Mouse (Mus musculus): ENCODE data around the gene Dpm2. TPM values are rescaled to one million over a fixed set of nuclear protein-coding genes. Genes with fewer than 3 reads are reported as not detected.

Gene Dpm2
- total RNA-seq, 1 experiment from 2014 or later, result 47.8 TPM

- no peak for DNase-seq
Measured at GRCm38 (mm10) chr2:32546951-32547350, 23.7 kb upstream of the Dpm2 start.

GRCm38 (mm10) chr2:32547380-32547779 lies 23.3 kb upstream of the Dpm2 start:
- DNase-seq, result no peak

DNA sequence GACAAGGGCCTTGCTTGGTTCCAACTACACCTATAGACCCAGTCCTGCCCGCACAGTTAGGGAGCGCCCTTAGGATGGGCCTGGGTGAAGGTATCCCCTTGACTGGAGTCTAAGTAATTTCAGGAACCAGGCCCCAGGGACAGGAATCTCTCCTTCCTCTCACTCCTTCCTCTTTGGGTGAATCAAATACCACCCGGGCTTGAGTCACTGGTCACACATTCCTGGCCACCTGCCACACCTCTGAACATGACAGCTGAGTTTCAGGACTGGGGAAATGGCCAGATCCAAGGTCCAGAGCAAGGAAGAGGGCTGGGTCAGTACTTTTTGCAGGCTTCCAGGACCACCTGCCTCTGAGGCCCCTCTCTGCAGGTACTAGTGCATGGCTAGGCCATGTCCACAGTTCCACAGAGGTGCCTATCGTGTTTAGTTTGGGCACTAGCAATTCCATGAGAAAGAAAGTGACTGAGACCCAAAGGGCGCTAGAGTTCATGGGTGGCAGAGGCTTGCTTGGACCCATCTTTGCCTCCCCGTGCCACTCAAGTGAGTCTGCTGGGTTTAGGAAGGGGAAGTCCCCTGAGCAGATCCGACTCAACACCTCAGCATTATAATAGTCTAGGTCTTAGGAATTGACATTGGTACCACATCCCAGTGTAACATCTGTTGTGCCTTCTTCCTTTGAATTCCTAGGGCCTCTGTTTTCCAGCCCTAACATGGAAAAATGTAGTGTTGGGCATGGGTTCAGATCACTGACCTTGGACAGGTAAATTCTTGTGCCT lies 22.5 kb upstream of the Dpm2 start:
- peak; percentile 81 for DNase-seq

DNA sequence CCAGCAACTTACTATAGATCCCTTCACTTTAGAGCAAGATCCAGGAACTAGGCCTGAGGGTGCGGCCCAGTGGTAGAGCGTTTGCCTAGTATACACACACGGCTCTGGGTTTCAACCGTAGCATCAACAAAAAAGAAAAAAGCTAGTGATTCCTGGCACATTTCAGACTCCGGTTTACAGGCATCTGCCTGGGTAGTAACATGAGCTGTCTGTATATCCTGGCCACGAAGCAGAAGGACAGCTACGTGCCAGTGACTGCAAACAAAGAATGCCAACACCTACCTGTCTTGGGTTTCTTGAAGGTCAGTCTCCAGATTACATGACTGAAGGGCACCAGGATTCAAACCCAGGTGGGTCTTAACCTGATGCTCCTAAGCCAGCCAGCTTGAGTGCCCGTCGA lies 21.5 kb upstream of the Dpm2 start:
- no peak for DNase-seq

GRCm38 (mm10) chr2:32549764-32550163 lies 20.9 kb upstream of the Dpm2 start:
- peak; percentile 72 for DNase-seq

GRCm38 (mm10) chr2:32551236-32551635 lies 19.4 kb upstream of the Dpm2 start:
- DNase-seq, result no peak

GRCm38 (mm10) chr2:32553592-32554148 lies 17.0 kb upstream of the Dpm2 start:
- DNase-seq, result no peak

DNA sequence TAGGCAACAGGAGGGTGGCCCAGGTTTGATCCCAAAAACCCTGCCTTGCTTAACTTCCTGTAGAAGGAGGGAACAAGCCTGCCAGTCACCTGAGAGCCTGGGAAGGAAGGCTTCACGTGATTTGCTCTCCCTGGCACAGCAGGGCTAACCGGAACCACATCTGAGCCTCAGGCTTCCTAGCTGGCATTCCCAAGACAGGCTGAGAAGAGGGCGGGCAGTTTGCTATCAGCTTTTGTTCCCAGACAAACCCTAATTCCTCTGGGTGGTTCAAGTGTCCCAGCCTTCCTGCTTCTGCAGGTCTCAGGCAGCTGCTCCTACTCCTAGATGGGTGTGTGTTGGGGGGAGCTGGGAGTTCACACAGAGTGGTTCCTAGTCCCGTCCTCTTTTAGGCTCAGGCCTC lies 15.2 kb upstream of the Dpm2 start:
- no peak for DNase-seq

DNA sequence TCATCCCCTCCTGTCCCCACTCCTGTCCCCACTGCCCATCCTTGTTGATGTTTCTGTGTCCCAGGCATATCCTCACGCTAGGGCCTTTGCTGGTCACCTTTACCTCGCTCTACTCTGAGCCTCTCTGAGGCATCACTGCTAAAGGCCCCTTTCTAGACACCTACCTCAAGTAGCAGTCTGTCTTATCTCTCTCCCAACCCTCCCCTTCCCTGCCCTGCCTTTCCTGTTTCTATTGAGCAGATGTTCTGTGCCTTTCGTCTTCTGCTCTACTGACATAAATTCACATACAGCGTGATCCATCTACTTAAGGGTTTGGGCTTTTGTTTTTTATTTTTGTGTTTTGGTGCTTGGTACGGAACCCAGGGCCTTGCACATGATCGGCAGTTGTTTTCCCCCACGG lies 14.6 kb upstream of the Dpm2 start:
- no peak for DNase-seq

DNA sequence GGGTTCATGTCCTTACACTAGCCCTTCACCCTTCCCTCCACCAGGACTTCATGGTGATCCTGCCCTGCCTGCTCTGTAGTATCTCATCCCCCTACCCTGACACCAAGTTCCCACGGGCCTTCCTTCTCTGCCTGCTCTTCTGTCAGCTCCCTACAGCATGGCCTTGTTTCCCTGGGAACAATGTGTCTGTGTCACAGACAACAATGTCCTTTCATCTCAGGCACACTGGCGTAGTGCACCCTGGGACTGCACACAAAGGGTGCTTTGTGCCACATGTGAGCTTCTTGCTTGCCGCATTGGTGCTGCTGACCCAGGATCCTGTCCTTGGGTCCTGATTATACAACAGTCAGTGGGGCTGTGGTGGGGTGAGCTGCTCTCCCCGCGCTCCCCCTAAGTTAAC lies 11.1 kb upstream of the Dpm2 start:
- DNase-seq, result no peak

GRCm38 (mm10) chr2:32566536-32567063 lies 4.1 kb upstream of the Dpm2 start:
- DNase-seq, result peak; percentile 81

DNA sequence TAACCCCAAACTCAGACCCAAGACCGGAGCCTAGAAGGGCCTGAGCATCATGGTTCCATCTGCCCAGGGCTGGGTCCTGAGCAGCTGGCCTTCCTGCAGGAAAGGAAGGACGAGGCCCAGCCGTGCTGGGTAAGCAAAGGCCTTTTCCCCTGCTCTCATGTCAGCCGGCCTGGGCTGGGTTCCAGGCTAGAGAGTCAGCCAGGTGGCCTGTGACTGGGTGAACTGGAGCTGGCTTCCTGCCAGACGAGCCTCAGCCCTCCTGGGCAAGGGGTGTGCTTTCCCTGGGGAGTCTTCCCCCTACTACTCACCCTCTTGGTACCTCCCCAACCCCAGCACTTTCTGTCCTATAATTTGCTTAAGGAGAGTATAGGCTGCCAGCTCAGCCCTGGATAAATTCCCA lies 2.5 kb upstream of the Dpm2 start:
- DNase-seq, result no peak

DNA sequence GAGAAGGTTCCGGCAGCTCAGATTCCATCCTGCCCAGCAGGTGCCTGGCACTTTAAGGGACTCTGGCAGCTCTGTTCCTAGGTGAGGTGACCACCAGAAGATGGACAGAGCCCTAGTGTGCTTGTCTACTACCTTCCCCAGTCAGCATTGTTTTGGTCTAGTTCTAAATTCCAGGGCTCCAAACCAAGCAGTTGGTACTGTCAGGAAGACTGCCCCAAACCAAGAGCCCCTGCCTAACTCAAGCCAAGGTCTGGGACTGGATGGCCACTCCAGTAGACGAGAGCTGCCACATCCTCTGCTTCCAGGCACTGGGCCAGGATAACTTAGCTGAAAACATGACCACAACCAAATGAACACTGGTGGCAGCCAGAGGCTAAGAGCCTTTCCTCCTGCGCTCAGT lies 1.7 kb upstream of the Dpm2 start:
- DNase-seq, result no peak

GRCm38 (mm10) chr2:32572196-32572595 lies 1.5 kb downstream of the Dpm2 start:
- no peak for DNase-seq

DNA sequence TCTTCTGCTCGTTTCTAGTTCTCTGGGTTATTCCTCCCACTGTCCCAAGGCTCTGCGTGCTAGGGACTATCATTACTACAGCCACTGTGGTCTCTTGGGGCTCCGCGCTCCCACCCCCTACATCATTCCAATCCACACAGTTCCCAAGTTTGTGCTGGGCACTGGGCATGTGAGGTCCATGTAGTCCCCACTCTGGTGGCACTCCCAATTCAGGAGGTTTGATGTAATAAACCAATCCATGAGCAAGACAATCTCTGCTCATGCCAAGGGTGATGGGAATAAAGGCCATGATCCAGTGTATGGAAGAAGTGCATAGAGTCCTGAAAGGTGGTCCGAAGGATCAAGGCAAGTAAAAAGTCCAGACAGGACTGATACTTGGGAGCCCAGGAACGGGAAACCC lies 3.8 kb downstream of the Dpm2 start, which contains the start of gene Pip5kl1:
Gene Pip5kl1 (plus strand): TSS at position 301 of the 400 bp plus-strand sequence.
- DNase-seq, result no peak

- peak; percentile 52 for DNase-seq
Measured at GRCm38 (mm10) chr2:32574901-32575585, 4.4 kb downstream of the Dpm2 start.

DNA sequence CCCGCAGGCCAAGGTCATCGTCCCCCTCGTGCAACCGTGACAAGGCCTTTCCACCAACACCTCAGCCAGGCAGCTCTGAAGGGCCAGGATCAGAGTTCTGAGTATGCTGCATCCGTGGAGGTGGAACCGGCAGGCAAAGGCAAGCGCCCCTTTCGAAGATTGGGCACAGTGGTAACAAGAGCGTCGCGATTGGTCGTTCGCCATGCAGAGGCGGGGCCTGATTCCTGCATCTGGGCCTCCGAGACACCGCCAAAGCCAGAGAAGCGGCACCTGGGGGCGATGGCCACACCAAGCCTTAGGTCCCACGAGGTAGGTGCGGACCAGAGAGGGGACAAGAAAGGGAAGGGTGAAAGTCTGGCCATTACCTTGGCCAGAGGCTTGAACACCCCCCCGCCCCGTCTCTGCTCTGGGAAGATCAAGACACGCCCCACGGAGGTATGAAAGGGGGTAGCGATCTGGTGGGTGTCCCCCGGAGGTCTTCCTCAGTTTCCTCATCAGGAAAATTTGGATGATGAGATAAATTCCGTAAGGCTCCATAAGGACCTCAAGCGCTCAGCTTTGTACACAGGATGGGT lies 5.0 kb downstream of the Dpm2 start, which contains the start of gene 9430097D07Rik:
Gene 9430097D07Rik (minus strand): TSS at position 99 of the 575 bp plus-strand sequence.
- DNase-seq, result peak; percentile 49

DNA sequence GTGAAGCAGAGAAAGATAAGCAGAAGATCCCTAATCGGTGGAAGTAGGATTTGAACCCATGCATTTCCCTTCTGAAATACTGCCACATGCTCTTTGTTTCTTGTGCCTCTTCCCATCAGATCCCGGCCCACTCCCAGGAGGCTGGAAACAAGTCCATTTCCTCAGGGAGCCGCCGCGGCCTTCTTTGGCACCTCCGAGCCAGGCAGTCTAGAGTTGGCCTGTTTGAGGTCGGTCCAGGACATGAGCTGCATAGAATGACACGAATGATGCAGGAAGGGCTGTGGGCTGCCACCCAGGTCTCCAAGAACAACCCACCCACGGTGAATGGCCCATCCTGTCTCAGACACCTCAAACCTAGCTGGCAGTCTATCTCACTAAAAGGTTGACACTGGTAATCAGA lies 5.9 kb downstream of the Dpm2 start:
- DNase-seq, result no peak

GRCm38 (mm10) chr2:32578146-32579046 lies 7.7 kb downstream of the Dpm2 start:
- DNase-seq, result peak; percentile 72

- peak; percentile 51 for DNase-seq
Measured at GRCm38 (mm10) chr2:32581450-32582095, 10.9 kb downstream of the Dpm2 start.

Measured in adrenal gland, postnatal 14 days (tissue).